Mouse (Mus musculus): ENCODE data around the gene Copz1.

GRCm38 (mm10) chr15:103333081-103333615 is 60.6 kb downstream of the Copz1 start:
- TF ChIP-seq CTCF (IDR thresholded peaks at IDR 0.05; ENCODE audit: extremely low read depth, insufficient read depth, insufficient read length, insufficient replicate concordance) (no peak), POLR2A (IDR thresholded peaks at IDR 0.05; ENCODE audit: low read depth, low read length) (no peak)
